ENCODE assay signal across 23 mouse cellular contexts in the genomic region with DNA sequence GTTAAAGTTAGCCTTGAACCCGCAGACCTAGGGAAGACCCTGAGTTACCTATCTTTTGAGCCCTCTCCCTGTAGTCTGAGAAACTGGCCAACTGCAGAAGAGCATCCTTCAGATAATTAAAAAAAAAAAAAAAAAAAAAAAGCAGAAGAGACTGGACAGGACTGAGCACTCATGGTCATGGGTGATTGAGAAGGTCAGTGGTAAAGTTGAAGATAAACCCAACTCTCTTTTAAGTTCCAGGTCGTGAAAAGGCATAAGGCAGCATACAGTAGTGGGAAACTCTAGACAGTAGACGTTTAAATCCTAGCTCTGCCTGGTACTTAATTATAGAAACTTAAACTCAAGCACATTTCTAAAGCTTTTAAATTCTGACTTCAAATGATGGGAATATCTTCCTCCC.
"Had no signal": no experiment of that assay in that cellular context is flagged by ENCODE, and none has a peak within 500 bp of the region (broad histone marks: within the 10 kb centered on the region; RNA-seq: fewer than 3 reads in every experiment).

No protein-coding gene starts in this region.

- H3K36me3 ChIP-seq: heart, embryonic 13.5 days; heart, embryonic 15.5 days; hindbrain, embryonic 13.5 days; hindbrain, embryonic 15.5 days; limb, embryonic 10.5 days; limb, embryonic 12.5 days; liver, embryonic 13.5 days; liver, embryonic 15.5 days had no signal

- H3K27ac ChIP-seq: heart, adult 2 months; heart, embryonic 13.5 days; heart, embryonic 15.5 days; hindbrain, embryonic 13.5 days; hindbrain, embryonic 15.5 days; hindbrain, postnatal 0 days; limb, embryonic 10.5 days; limb, embryonic 12.5 days; liver, embryonic 13.5 days; liver, embryonic 15.5 days had no signal

- H3K4me3 ChIP-seq: heart, adult 2 months; heart, embryonic 13.5 days; heart, embryonic 15.5 days; hindbrain, embryonic 13.5 days; hindbrain, embryonic 15.5 days; limb, embryonic 10.5 days; limb, embryonic 12.5 days; liver, embryonic 13.5 days; liver, embryonic 15.5 days had no signal

- H3K27me3 ChIP-seq: heart, embryonic 15.5 days; hindbrain, embryonic 13.5 days; hindbrain, embryonic 15.5 days; limb, embryonic 12.5 days; liver, embryonic 13.5 days; liver, embryonic 15.5 days had no signal

- H3K4me2 ChIP-seq: heart, embryonic 11.5 days; heart, embryonic 13.5 days; heart, embryonic 15.5 days; hindbrain, embryonic 13.5 days; hindbrain, embryonic 15.5 days; limb, embryonic 12.5 days; liver, embryonic 11.5 days; liver, embryonic 13.5 days; liver, embryonic 15.5 days had no signal

- H3K4me1 ChIP-seq: heart, embryonic 13.5 days; heart, embryonic 15.5 days; hindbrain, embryonic 13.5 days; hindbrain, embryonic 15.5 days; limb, embryonic 10.5 days; limb, embryonic 12.5 days; liver, embryonic 15.5 days had no signal

- DNase-seq: gastrocnemius, postnatal 14 days; gastrocnemius, postnatal 36 days; heart, adult 11 months; heart, adult 2 months; heart, postnatal 14 days; heart, postnatal 36 days; kidney, postnatal 14 days; layer of hippocampus, adult 9-11 months; layer of hippocampus, postnatal 36 days; liver; liver, embryonic 13.5 days; liver, postnatal 0 days had no signal

- H3K9ac ChIP-seq: heart, embryonic 13.5 days; heart, embryonic 15.5 days; hindbrain, embryonic 13.5 days; hindbrain, embryonic 15.5 days; limb, embryonic 12.5 days; liver, embryonic 13.5 days; liver, embryonic 15.5 days; liver, postnatal 0 days had no signal

- ATAC-seq: hindbrain, postnatal 0 days; intestine, embryonic 16.5 days; liver, postnatal 0 days had no signal

- H3K9me3 ChIP-seq: heart, embryonic 13.5 days; heart, embryonic 15.5 days; hindbrain, embryonic 13.5 days; hindbrain, embryonic 15.5 days; limb, embryonic 10.5 days; limb, embryonic 12.5 days; liver, embryonic 13.5 days; liver, embryonic 15.5 days had no signal
